Mouse (Mus musculus): ENCODE data around the gene Rhobtb1.

The Rhobtb1 gene

DNA sequence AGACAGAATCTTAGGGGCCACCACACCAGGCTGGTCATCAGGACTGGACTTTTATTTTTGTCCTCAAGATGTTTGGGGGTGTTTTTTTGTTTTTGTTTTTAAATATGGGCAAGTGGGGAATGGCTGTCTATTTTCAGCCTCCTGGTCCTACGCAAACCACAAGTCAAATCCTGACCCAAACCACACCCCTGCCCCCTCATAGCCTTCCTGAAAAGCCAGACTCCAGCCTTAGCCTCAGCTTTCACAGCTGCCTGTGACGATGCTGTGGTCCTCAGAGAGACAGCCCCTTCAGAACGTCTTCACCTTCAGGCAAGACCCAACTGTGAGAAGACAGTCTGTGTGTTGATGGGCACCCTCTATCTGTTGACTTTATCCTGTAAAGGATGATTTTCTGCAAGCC lies 95.5 kb downstream of the Rhobtb1 start:
- no peak for DNase-seq (ENCODE audit: low read depth, low spot score)

DNA sequence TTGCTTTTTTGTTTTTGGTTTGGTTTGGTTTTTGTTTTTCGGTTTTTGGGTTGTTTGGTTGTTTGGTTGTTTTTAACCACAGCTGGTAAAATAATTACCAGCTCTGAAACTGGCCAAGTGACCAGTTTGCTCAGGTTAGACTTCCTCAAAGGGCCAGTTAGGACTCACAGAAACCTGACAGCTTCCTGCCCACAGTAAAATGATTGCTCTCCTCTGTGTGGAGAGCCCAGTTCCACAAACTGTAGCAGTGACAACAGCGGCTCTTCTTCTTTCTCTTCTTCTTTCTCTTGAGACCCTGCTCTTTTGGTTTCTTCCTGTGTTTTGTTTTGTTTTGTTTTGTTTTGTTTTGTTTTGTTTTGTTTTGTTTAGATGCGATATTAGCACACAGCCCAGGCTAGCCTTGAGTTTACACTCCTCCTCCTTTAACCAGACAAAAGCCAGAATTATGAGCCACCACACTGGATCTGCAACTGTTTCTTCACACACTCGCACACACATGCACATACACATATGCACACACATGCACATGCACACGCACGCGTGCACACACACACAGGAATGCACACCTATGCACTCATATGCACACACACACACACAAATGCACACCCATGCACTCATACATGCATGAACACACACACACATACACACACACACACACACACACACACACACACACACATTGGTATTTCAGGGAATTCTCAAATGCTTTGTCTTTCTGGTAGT lies 96.2 kb downstream of the Rhobtb1 start:
- no peak for DNase-seq (ENCODE audit: low read depth, low spot score)

DNA sequence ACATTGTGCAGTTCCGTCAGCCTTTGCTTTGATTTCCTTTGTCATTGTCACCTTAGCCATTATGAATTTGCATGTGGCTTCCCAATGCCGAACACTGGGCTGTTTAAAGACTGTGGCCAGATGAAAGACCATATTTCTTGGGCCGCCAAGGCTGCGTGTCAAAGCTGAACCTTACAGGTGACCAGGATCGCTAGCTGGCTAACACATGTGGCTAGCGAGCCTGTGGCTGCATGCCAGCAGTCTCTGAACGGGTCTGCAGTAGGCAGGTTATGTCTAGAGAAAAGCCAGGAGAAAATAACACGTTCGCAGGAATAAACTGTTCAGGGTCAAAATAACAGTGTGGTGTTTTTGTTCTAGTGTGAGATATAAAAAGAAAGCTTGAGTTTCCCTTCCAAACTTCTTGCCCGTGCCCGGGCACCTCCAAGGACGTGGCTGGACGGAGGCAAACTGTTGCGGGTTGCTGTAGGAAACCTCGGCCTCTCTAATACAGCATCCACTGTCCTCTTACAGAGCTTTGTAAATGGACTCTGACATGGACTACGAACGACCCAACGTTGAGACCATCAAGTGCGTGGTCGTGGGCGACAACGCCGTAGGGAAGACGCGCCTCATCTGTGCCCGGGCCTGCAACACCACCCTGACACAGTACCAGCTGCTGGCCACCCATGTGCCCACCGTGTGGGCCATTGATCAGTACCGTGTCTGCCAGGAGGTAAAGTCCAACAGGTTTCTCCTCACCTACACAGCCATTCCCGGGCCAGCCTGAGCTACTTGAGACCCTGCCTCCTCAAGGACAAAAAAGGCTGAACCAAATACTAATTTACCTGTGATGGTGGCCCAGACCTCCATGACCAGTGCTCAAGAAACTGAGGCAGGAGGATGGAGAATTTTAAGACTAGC lies 97.3 kb downstream of the Rhobtb1 start:
- DNase-seq (ENCODE audit: low read depth, low spot score), result no peak

DNA sequence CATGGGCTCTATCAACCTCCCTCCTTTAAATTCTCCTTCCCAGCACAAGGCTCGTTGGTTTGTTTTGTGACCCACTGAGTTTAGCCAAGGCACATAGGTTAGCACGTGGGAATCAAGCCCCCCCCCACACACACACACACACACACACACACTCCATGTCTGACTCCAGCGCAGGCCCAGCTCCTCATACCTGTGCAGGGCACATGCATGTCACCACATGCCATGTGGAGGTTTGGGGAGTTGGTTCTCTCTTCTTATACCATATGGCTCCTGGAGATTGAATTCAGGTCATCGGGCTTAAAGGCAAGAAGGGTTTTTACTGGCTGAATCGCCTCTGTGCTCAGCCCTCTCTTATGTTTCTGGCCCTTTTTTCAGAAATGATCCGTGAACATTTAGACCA lies 100.0 kb downstream of the Rhobtb1 start:
- no peak for DNase-seq (ENCODE audit: low read depth, low spot score)

DNA sequence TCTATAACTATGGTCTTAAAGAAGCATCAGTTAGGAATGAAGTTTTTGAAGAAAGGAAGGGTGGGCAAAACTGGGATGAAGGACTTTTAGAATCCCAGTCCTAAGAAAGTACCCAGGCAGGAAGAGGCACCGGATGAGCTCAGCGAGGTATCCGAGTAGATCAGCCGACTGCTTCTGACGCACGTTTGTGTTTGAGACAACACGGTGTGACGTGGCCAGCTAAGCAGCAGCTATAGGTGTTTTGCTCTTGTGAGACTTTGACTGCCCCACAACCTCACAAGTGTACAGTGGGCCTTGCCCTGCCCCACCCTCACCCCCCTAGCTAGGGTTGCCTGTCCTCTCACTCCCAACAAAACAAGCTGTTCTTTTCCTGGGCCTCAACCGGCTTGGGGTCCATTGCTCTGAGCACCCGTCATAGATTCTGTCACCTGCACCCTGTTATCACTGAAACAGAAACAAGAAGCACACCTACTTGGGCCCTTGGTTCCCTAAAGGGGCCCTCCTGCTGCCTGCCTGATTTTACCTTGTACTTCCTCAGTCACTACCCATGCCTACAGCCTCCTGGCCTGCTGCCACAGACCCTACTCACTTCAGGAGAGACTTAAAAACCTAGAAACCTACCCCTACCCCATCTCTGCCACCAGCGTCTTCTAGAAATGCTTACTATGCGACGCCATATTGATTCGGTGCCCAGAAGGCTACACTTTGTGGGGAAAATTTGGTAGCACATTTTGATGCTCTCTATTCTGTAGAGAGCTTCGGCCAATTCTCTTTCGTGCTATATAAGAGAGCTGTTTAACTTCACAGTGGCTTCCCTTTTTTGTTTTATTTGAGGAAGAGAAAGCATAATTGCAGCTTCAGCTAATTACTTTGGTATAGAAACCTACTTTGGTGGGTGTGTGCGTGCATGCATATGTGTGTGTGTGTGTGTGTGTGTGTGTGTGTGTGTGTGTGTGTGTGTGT lies 101.2 kb downstream of the Rhobtb1 start:
- no peak for DNase-seq (ENCODE audit: low read depth, low spot score)

DNA sequence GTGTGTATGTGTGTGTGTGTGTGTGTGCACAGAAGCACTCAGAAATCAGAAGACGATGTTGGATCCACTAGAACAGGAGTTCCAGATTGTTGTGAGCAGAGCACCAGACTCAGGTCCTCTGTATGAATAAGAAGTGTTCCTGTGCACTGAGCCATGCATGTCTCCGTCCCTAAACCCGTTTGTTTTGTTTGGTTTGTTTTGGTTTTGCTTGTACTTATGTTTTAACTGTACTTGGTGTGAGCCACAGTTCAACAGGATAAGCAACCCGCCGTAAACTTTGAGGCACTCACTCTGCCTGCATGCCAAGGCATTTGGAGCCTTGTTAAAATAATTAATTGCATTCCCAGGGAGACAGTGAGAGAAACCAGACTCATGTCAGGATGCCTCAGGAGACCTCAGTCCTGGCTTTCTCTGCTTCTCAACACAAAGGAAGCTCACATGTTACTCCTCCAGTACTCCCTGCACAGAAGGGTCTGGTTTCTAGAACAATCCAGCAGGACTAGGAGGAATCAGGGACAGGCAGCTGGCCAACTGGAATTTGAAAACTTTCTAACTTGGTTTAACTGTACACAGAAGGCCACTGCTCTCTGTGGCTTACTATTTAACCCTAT lies 101.9 kb downstream of the Rhobtb1 start:
- DNase-seq (ENCODE audit: low read depth, low spot score), result no peak

DNA sequence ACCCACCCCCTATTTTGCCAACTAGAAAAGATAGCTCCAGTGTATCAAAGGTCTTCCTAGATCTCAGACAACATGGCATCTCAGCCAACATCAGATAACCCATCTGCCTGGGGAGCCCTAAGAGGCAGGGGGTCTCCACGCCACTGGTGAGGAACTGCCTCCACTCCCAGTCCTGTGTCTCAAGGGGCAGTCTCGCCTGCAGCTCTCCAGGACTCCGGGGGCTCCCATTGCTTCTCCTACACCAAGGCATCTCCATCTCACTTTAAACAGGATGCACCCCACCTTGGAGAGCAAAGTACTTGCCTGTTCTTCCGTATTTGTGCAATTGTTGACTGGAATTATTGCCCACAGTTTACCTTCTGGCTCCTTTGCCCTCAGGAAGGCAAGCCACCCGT lies 102.4 kb downstream of the Rhobtb1 start:
- no peak for DNase-seq (ENCODE audit: low read depth, low spot score)

DNA sequence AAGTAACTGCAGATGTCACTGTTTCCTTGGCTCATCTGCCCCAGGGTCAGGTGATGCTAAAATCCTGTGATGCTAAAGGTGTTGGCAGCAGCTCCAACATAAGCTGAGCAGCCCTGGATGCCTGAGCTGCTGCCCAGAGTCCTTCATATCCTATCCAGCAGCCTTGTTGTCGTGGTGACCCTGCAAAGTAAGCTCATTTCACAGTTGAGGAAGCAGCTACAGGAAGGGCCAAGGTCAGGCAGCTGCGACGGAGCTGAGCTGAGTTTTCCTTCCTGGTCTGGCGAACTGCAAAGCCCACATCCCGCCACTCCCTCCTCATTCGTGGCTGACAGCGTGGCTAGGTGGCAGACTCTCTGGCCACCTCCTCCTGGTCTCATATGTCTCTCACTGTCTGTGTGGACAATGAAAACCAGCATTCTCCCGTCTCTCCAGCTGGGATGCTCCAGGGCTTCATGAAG lies 103.2 kb downstream of the Rhobtb1 start:
- DNase-seq (ENCODE audit: low read depth, low spot score), result no peak

DNA sequence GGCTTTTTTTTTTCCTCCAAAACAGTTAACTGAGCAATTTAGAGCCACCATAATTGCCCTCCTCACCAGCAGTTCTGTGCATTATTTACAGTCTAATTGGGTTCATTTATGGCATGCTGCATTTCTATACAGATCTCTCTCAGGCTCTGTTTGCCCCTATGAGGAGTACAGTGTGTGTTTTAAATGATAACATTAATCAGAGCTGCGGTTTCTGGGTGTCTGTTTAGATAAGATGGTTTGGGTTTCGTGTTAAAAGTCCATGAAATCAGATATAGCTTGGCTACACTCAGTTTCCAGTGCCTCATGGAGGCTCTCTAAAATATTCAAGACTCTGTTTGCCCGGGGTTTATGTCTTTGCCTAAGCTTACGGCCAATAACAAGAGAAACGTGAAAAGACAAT lies 104.4 kb downstream of the Rhobtb1 start:
- DNase-seq (ENCODE audit: low read depth, low spot score), result no peak

DNA sequence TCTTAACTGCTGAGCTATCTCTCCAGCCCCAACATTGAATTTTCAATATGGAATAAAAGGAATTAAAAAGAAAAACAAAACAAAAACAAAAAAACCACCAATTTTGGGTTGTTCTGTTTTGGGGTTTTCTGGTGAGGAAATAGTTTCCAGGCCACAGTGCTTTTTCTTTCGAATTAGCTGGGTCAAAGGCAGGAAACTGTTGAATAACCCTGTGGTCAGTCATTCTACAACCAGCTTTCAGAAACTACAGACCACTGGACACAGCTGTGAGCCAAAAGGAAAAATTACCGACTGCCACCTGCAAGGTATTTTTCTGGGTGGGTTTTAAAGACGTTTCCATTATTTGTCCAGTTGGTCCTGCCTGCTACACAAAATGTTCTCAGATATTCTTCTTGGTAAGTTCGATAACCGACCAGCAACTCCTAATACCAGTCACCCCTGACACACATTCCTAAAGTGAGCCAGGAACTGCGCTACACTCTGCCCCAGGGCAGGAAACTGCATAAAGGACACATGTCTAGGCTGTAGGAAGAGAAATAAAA lies 106.4 kb downstream of the Rhobtb1 start:
- DNase-seq (ENCODE audit: low read depth, low spot score), result no peak

DNA sequence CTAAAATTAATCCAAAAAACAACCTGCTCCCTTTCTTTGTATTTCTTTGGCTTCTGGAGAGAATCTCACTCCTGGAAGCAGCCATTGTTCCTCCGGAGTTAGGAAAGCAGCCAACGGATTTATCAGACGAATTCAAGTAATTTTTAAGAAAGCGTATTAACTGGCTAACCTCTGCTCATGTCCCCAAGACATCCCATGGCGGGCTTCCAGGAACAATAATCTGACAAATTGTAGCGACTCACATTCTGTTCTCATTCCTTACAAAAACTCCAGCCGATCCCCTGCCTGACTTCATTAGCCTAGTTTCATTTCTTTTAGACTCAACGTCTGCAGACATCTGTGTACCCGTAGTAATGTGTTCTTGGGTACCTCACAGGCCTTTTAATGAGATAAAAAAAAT lies 107.4 kb downstream of the Rhobtb1 start:
- DNase-seq (ENCODE audit: low read depth, low spot score), result no peak

DNA sequence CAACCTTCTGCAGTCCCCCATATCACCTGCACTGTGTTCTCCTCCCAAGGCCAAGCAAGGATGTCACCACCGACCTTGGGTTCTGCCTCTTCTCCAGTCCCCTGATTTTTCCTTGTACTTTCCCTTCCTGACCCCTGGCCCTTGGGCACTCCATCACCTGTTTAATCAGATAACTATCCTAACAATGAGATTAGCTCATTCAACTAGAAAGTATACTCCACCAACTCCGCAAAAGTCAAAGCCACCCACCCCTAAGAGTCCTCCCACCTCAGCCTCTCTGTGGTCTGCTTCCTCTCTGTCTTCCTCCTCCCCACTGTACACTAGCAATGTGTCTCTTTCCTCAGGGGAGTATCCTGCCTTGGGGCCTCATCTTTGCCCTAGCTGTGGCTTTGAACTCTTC lies 107.9 kb downstream of the Rhobtb1 start:
- DNase-seq (ENCODE audit: low read depth, low spot score), result no peak

DNA sequence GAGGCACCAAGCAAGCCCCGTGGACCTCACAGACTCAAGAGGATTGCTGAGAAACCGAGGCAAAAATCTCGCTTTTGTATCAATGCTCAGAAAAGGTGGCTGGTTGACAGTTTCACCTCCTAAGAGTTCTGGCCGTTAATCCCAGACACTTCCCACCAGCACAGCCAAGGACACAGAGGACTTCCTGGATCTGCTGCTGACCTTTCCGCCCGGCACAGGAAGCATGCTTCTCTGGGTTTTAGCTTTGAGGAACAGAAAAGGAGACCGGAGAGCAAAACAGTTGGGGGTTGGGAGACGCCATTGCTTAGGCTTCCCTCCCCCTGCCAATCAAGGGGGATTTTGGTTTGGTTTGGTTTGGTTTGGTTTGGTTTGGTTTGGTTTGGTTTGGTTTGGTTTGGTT lies 108.7 kb downstream of the Rhobtb1 start:
- DNase-seq (ENCODE audit: low read depth, low spot score), result no peak

DNA sequence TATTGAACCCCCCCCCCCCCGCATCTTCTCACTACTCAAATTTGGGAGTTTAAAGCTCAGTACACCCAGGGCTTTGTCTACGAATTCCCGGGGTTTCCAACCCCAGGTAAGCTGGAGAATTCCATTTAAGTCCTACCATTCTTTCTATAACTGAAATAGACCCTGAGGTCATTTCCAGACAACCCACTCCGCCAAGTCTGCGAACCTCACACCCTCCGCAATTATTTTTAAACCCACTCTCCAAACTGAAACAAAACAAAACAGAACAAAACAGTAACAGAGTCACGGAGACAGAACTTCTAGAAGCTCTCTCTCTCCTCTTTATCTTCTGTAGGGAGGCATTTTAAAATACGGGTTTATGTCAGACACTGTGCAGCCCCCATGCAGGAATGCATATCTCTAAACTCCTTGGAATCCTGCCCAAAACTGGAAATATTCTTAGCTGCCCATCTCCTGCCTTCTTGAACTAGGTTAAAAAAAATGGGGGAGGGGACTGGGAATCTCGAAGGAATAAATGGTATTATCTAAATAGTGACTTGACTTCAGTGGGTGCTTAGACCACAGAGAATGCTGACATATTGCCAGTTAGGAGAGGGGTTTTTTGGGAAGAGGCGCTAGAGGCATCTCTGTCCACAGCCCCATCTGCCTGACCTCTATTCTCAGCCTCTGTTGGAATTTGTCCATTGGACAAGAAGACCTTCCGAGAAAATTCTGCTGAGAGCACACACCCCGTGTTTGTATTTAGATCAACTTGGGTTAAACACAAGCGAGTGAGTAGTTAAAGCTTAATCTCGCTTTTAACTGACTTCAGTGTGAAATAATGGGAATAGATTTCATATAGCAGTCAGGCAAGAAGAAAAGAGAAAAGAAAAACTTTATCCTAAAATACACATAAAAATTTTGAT lies 111.9 kb downstream of the Rhobtb1 start:
- no peak for DNase-seq (ENCODE audit: low read depth, low spot score)

DNA sequence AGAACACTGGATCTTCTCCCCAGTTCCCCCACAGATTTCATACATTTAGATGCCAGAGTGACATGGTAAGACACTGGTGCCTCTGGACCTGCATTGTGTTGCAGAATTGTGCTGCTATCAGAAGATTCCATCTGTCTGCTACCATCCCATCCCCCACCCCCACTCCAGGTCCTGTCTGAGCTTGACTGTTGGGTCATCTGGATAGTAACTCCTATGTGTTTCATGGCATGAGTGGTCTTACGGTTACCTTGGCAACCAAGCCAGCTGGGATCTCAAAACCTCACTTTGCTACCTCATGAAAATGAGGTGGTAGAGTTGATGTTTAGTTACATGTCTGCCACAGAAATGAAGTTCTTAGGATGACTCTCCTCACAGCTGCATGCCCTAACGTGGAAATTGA lies 112.7 kb downstream of the Rhobtb1 start:
- DNase-seq (ENCODE audit: low read depth, low spot score), result no peak

DNA sequence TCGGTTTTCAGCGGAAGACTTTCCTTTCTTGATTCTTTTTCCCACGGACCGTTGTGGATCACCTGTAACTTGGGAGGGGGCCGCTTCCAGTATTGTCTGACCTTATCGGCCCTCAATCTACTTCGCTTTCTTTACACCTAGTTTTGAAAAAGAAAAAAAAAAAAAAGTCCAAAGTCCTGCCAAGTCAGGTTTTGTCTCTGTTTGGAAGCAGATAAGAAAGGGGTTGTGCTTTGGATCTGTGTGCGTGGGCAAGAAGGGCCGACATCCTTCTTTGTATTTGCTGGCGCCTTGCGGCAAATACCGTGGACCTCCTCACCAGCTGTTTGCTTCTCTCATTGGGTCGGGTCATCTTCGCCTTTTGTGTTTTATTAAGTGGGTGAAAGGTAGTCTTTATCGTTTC lies 114.2 kb downstream of the Rhobtb1 start:
- DNase-seq (ENCODE audit: low read depth, low spot score), result no peak

DNA sequence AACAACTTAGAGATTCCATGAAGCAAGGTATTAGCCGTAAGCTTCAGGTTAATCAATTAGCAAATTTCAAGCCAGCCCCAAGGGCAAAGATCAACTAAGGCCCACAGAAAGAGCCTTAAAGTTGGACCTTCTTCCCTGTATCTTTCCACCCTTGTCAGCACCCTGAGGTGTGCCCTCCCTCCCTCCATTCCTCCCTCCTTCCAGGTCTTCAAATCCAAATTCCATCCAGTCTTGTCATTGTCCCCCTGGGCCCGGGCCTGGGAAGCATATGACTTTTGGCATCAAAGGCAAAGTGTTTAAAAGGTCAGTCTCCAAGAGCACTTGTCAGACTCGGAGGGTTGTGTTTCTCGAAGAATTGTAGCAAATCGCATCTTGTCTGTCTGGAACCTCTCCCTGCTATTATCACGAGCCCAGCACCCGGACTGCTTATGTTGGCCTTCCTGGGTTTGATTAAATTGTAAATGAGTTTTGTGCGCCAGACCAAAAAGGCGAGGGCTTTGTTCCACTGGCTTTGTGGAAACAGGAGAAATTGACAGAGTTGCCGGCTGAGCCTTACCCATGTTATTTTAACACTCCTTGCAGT lies 116.9 kb downstream of the Rhobtb1 start:
- no peak for DNase-seq (ENCODE audit: low read depth, low spot score)

DNA sequence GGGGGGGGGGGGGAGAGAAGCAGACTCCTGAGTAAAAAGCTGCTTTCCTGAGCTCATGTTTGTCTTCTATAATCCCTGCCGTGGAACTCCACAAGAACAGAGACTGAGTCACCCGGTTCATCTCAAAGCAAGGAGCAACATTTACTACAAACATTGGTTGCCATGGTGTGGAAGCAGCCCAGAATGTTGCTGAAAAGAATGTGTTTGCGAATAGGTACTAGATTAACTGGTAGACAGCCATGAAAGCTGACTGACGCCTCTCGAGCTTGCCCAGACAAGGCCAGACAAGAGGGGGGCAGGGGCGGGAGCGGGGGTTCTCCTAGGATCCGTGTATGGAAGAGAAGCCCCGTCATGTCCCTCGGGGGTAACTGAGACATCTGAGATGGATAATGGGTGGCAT lies 120.2 kb downstream of the Rhobtb1 start:
- no peak for DNase-seq (ENCODE audit: low read depth, low spot score)

DNA sequence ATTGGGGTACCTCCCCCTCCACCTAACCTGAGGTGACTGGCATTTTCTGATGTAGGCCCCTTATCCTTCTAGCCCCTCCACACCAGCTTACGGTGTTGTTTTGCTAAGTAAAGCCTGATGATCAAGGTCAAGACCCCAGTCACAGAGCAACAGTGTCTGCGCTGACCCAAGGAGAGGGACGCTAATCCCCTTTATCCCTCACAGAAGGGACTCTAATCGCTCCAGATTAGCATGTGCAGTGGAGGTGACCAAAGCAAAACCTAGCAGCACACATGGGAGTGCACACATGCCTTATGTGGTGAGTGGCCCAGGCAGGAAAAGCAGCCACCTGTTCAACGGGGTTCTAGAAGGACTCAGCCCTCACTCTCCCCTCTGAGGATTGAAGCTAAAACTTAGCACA lies 123.0 kb downstream of the Rhobtb1 start:
- no peak for DNase-seq (ENCODE audit: low read depth, low spot score)

DNA sequence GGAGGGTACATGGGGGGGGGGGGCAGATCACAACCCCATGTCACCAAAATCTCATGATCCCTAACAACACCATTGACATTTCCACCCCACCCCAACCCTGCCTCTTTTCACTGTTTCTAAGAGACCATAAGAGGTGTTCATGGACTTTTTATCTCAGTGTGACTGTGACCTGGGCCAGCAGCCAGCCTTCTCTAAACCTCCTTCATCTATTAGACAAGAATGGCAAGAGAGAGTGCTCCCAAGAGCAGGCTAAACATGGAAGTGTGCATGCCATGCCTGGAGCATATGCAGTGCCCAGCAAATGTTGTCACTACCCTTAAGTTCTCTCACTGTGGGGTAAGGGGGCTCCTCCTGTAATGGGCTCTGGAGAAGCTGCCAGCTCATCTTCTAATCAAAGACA lies 123.5 kb downstream of the Rhobtb1 start:
- no peak for DNase-seq (ENCODE audit: low read depth, low spot score)
